Mouse (Mus musculus) intestine, postnatal 0 days (tissue): ENCODE measurements around the gene Xpo5. TPM values are rescaled to one million over a fixed set of nuclear protein-coding genes. Genes with fewer than 3 reads are reported as not detected.

Source experiments
- ATAC-seq: fragments of 200-750 bp; cut with Nextera tagmentation; 2 replicates; pipeline ENCODE4 v1.8.0; 2017; ENCODE audit warnings: mild to moderate bottlenecking, moderate TSS enrichment, moderate library complexity
- H3K27ac ChIP-seq: fragments of 300-500 bp; sonication (generic); 2 replicates; pipeline ENCODE4 v1.5.1; 2014; ENCODE audit warnings: mild to moderate bottlenecking, low read depth, low read length, moderate library complexity
- H3K27me3 ChIP-seq: fragments of 300-500 bp; sonication (generic); replicated peaks from 2 replicates; pipeline ENCODE4 v1.6.1; 2014; ENCODE audit warnings: low read length, mixed read lengths; ENCODE audit not compliant: control insufficient read depth, insufficient read depth
- H3K36me3 ChIP-seq: fragments of 300-500 bp; sonication (generic); 2 replicates; pipeline ENCODE4 v1.6.1; 2014; ENCODE audit warnings: mild to moderate bottlenecking, moderate library complexity; ENCODE audit not compliant: control insufficient read depth, insufficient read depth
- H3K4me1 ChIP-seq: fragments of 300-500 bp; sonication (generic); replicated peaks from 2 replicates; pipeline ENCODE4 v1.6.1; 2014; ENCODE audit warnings: antibody characterized with exemption, low read length, mixed read lengths; ENCODE audit not compliant: control insufficient read depth, insufficient read depth
- H3K4me2 ChIP-seq: fragments of 300-500 bp; sonication (generic); replicated peaks from 2 replicates; pipeline ENCODE4 v1.6.1; 2014; ENCODE audit warnings: low read depth, mild to moderate bottlenecking, moderate library complexity
- H3K4me3 ChIP-seq: fragments of 300-500 bp; sonication (generic); 2 replicates; pipeline ENCODE4 v1.5.1; 2014; ENCODE audit warnings: low read depth, low read length
- H3K9ac ChIP-seq: fragments of 300-500 bp; sonication (generic); 2 replicates; pipeline ENCODE4 v1.6.1; 2014; ENCODE audit warnings: mild to moderate bottlenecking, low read depth, low read length
- H3K9me3 ChIP-seq: fragments of 300-500 bp; sonication (generic); 2 replicates; pipeline ENCODE4 v1.6.1; 2016; ENCODE audit warnings: mixed run types; ENCODE audit not compliant: control insufficient read depth
- CTCF ChIP-seq: sonication (generic); IDR thresholded peaks from 2 replicates; pipeline ENCODE4 v1.5.1; 2016; ENCODE audit warnings: low read depth, mild to moderate bottlenecking, control low read depth, antibody characterized with exemption, moderate library complexity
- WGBS: fragments of 180-500 bp; shearing (Covaris S2); extraction: QIAGEN DNeasy Blood & Tissue Kit; methylation state at CpG from one replicate; pipeline ENCODE4 v1.1.7; 2014; 5-methylcytosine and 5-hydroxymethylcytosine counted together
- polyA plus RNA-seq: library from polyadenylated mRNA; unstranded; fragments of >200 nt; fragmentation: Nextera tagmentation; extraction: Ambion mirVana; gene quantifications from 2 replicates; pipeline ENCODE4 v1.2.1, GENCODE M21; 2015

Gene Xpo5
- polyA plus RNA-seq, 1 experiment from 2014 or later: 8.2 TPM

DNA sequence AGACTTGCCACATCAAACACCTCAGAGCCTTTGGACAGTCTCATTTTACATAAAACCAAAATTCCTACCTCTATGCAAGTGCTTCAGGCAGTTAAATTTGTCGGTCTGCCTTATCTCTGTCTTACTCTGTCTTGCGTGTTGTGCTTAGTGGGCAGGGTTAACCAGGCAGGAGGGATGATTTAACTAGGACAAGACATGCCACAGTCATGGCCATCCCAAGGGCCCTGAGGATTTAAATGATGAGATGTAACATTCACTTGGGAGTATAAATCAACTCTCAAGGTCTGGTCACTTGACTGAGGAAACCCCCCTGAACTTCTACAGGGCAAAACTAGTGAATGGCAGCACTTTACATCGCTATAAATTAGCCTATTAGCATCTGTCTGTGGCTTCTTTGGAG lies 19.0 kb downstream of the Xpo5 start:
- no peak overlapping the region for H3K4me2 ChIP-seq
- H3K36me3 ChIP-seq: peaks cover 96% of the 10 kb centered on the region
- H3K4me3 ChIP-seq: no peak overlapping the region
- no peak for TF ChIP-seq CTCF
- H3K9ac ChIP-seq: no peak overlapping the region
- H3K27ac ChIP-seq: no peak overlapping the region
- 86% methylated on average over 3 of the region's 3 CpGs for WGBS
- H3K4me1 ChIP-seq: no peaks in the 10 kb centered on the region
- H3K9me3 ChIP-seq: no peaks in the 10 kb centered on the region
- H3K27me3 ChIP-seq: no peaks in the 10 kb centered on the region
- ATAC-seq: no peak

- no peak for TF ChIP-seq CTCF
- H3K27me3 ChIP-seq: no peaks in the 10 kb centered on the region
- no peak for ATAC-seq
- no peaks in the 10 kb centered on the region for H3K4me1 ChIP-seq
- H3K4me3 ChIP-seq: no peak overlapping the region
- peaks cover 88% of the 10 kb centered on the region for H3K36me3 ChIP-seq
- no peaks in the 10 kb centered on the region for H3K9me3 ChIP-seq
- no peak overlapping the region for H3K4me2 ChIP-seq
- no peak overlapping the region for H3K9ac ChIP-seq
- 90% methylated on average over 7 of the region's 7 CpGs for WGBS
- H3K27ac ChIP-seq: no peak overlapping the region
These were observed 25.0 kb downstream of the Xpo5 start for GRCm38 (mm10) chr17:46227576-46227975.

DNA sequence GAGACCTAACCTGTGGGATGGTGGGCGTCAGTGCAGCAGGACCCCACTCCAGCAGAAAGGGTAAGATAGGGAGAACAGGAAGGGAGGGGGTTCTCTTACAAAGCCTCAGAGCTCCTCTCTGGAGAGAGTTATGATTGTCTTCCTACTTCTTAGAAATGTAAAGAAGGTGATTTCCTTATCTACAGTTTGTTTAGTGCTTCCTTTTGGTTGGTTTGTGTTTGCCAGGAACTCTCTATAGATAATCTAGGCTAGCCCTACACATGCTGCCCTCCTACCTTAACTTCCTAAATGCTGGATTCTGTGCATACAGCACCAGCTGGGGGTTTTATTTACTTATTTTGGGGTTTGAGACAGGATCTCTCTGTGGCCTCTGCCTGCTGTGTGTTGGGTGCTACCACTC lies 33.5 kb downstream of the Xpo5 start:
- Histone ChIP-seq H3K36me3 (peaks cover 74% of the 10 kb centered on the region), H3K4me1 (no peaks in the 10 kb centered on the region), H3K27me3 (no peaks in the 10 kb centered on the region), H3K9me3 (no peaks in the 10 kb centered on the region), H3K4me2 (no peak overlapping the region), H3K4me3 (no peak overlapping the region), H3K9ac (no peak overlapping the region), H3K27ac (no peak overlapping the region)
- 65% methylated on average over 1 of the region's 1 CpGs for WGBS
- TF ChIP-seq CTCF: no peak
- no peak for ATAC-seq

- H3K9me3 ChIP-seq: no peaks in the 10 kb centered on the region
- no peak overlapping the region for H3K4me3 ChIP-seq
- H3K27me3 ChIP-seq: no peaks in the 10 kb centered on the region
- no peak overlapping the region for H3K27ac ChIP-seq
- H3K36me3 ChIP-seq: peaks cover 76% of the 10 kb centered on the region
- 92% methylated on average over 6 of the region's 6 CpGs for WGBS
- TF ChIP-seq CTCF: no peak
- ATAC-seq: no peak
- H3K9ac ChIP-seq: no peak overlapping the region
- H3K4me2 ChIP-seq: no peak overlapping the region
- no peaks in the 10 kb centered on the region for H3K4me1 ChIP-seq
These were observed 34.5 kb downstream of the Xpo5 start for GRCm38 (mm10) chr17:46237079-46237478.

GRCm38 (mm10) chr17:46237480-46237879 lies 34.9 kb downstream of the Xpo5 start:
- Histone ChIP-seq H3K4me2 (no peak overlapping the region), H3K4me3 (no peak overlapping the region), H3K9ac (no peak overlapping the region), H3K27ac (no peak overlapping the region), H3K9me3 (no peaks in the 10 kb centered on the region), H3K4me1 (no peaks in the 10 kb centered on the region), H3K36me3 (peaks cover 80% of the 10 kb centered on the region), H3K27me3 (no peaks in the 10 kb centered on the region)
- no peak for ATAC-seq
- TF ChIP-seq CTCF: no peak
- WGBS: 87% methylated on average over 5 of the region's 5 CpGs

GRCm38 (mm10) chr17:46239516-46240114 lies 37.0 kb downstream of the Xpo5 start:
- peaks cover 75% of the 10 kb centered on the region for H3K36me3 ChIP-seq
- H3K4me3 ChIP-seq: no peak overlapping the region
- H3K9me3 ChIP-seq: no peaks in the 10 kb centered on the region
- TF ChIP-seq CTCF: no peak
- WGBS: 88% methylated on average over 15 of the region's 15 CpGs
- H3K4me2 ChIP-seq: no peak overlapping the region
- no peaks in the 10 kb centered on the region for H3K27me3 ChIP-seq
- no peak overlapping the region for H3K9ac ChIP-seq
- no peak for ATAC-seq
- H3K27ac ChIP-seq: no peak overlapping the region
- no peaks in the 10 kb centered on the region for H3K4me1 ChIP-seq

DNA sequence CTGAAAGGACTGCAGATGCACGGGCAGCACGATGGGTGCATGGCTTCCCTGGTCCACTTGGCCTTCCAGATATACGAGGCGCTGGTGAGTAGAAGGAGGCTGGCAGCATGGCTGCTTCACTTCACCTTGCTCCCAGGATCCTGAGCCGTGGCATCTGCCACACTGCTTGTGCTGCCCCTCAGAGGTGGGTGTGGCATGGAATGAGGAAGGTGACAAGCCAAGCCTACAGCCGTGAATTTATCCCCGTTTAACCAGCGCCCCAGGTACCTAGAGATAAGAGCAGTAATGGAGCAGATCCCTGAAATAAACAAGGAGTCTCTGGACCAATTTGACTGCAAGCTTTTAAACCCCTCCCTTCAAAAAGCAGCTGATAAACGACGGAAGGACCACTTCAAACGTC lies 38.9 kb downstream of the Xpo5 start:
- Histone ChIP-seq H3K4me2 (no peak overlapping the region), H3K4me1 (no peaks in the 10 kb centered on the region), H3K36me3 (peaks cover 79% of the 10 kb centered on the region), H3K9me3 (no peaks in the 10 kb centered on the region), H3K4me3 (no peak overlapping the region), H3K9ac (no peak overlapping the region), H3K27me3 (no peaks in the 10 kb centered on the region), H3K27ac (no peak overlapping the region)
- no peak for ATAC-seq
- TF ChIP-seq CTCF: no peak
- WGBS: 55% methylated on average over 11 of the region's 11 CpGs
